Mouse (Mus musculus): Measurements from ENCODE around the gene Irak3. TPM values are rescaled to one million over a fixed set of nuclear protein-coding genes. Genes with fewer than 3 reads are reported as not detected.
A peak's percentile ranks its signal among the peaks of the same experiment; 100 is the strongest.

The Irak3 gene
- polyA plus RNA-seq, 1 experiment from 2014 or later, result 1.5 TPM

DNA sequence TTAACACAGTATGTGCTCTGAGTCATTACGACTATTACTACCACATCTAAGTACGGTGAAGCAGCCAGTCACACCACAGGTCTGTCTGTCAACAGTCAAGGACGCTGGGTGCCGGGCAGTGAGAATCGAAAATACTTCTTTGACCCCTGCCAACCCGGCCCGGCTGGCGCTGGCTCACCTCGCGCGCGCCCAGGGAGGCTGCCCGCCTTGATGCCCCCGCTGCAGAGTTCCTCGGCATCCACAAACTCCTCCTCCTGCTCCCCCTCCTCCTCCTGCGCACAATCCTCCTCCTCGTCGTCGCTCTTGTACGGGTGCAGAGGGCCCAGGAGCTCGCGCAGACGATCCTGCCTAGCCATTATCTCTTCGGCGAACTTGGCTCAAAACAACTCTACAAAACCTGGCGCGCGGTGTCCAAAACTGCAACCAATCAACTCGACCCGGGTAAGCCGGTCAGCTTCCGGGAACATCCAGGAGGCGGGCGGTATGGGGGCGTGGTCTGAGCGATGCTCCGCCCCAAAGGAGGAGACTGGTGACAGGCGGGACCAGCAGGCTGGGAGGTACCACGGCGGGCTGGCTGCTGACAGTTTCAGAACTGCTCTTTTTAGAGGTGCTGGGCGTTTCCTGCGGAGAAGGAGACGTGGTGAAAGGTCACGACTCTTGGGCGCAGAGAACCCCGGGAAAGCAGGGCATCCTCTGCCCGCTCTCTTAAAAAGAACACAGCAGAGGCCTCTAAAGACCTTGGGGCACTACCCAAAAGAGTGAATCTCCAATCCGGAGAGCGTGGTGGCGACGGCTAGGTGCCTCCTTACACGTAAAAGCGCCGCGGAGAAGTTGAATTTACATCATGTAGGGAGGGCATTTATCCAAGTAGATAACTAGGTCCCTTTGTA lies 89.2 kb downstream of the Irak3 start, which contains the start of gene Helb:
Gene Helb (minus strand): TSS at position 481 of the 890 bp plus-strand sequence.
- peak within 1 kb of the TSS; percentile 84 for H3K27ac ChIP-seq
- no peaks in the 10 kb centered on the region for H3K9me3 ChIP-seq (replicated peaks)
- peak within 1 kb of the TSS; percentile 83 for H3K4me2 ChIP-seq
- peaks cover 8% of the 10 kb centered on the region; the same call in 1 of the 2 replicates for H3K4me1 ChIP-seq
- peaks cover 3% of the 10 kb centered on the region; the same call in 1 of the 2 replicates for H3K27me3 ChIP-seq
- under 1% methylated on average over 55 of the region's 55 CpGs for WGBS
- peak within 1 kb of the TSS; percentile 56 for H3K9ac ChIP-seq
- H3K4me3 ChIP-seq (replicated peaks), result peak within 1 kb of the TSS; percentile 72
- H3K36me3 ChIP-seq, result 0 out of 2 replicates have a peak, but pooled peaks cover 3% of the 10 kb centered on the region
- peak; percentile 100 for ATAC-seq (replicated peaks; ENCODE audit: low FRiP score)

DNA sequence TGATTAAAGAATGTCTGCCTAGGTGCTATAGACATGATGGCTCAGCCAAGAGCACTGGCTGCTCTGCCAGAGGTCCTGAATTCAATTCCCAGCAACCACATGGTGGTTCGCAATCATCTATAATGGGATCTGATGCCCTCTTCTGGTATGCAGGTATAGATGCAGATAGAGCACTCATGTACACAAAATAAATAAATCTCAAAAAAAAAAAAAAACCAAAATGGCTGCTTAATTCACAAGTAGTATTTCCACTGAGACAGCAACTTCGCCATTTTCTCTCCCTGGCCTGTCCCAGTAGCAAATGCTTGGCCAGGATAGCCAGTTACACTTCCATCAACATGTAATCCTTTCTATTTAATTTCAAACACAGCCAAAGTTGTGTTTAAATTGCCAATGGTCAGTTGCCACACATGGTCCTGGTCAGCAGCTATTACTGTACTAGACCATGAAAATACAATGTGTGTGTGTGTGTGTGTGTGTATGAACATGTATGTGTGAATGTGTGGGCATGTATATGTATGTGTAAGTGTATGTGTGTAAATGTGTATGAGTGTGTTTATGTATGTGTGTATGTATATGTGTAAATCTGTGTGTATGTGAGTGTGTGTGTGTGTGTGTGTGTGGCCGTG lies 90.1 kb downstream of the Irak3 start:
- H3K4me3 ChIP-seq (replicated peaks), result peak overlapping the region; percentile 72
- peak overlapping the region; percentile 56 for H3K9ac ChIP-seq
- peaks cover 8% of the 10 kb centered on the region; the same call in 1 of the 2 replicates for H3K4me1 ChIP-seq

DNA sequence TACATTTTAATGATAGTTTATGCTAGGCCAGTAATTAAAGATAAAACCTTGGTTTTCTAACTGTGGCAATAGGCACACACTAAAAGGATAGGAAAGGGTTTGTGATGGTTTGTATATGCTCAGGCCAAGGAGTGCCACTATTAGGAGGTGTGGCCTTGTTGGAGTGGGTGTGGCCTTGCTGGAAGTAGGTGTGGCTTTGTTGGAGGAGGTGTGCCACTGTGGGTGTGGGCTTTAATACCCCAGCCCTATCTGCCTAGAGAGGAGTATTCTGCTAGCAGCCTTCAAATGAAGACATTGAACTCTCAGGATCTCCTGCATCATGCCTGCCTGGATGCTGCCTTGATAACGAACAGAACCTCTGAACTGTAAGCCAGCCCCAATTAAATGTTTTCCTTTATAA lies 101.1 kb downstream of the Irak3 start:
- no peaks in the 10 kb centered on the region for H3K9me3 ChIP-seq (replicated peaks)
- H3K4me2 ChIP-seq, result no peak overlapping the region
- WGBS, result 92% methylated on average over 1 of the region's 1 CpGs
- no peaks in the 10 kb centered on the region for H3K4me1 ChIP-seq
- no peak overlapping the region for H3K9ac ChIP-seq
- H3K36me3 ChIP-seq, result peaks cover 51% of the 10 kb centered on the region
- H3K27me3 ChIP-seq, result no peaks in the 10 kb centered on the region
- ATAC-seq (replicated peaks; ENCODE audit: low FRiP score), result no peak
- no peak overlapping the region for H3K4me3 ChIP-seq (replicated peaks)
- H3K27ac ChIP-seq, result no peak overlapping the region

More for the DNA sequence above, 90.1 kb downstream of the Irak3 start:
- no peak overlapping the region for H3K27ac ChIP-seq
- peaks cover 3% of the 10 kb centered on the region; the same call in 1 of the 2 replicates for H3K27me3 ChIP-seq
- peak overlapping the region; percentile 83 for H3K4me2 ChIP-seq
- H3K36me3 ChIP-seq, result 0 out of 2 replicates have a peak, but pooled peaks cover 6% of the 10 kb centered on the region
- 79% methylated on average over 3 of the region's 3 CpGs for WGBS
- no peaks in the 10 kb centered on the region for H3K9me3 ChIP-seq (replicated peaks)
- ATAC-seq (replicated peaks; ENCODE audit: low FRiP score), result no peak

DNA sequence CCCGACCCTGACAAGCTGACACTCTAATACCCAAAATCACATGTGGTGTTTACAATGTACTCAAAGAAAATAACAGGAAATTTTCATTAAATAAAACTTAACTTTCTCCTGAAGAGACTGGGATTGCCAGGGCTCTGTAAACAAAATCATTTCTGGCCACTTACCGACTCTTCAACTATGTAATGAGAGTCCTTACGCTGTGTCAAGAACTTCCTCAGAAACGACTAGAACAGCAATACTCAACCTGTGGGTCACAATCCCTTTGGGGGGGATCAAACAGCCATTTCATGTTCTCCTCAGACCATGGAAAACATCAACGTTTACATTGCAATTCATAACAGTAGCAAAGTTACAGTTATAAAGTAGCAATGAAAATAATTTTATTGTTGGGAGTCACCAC lies 104.4 kb downstream of the Irak3 start:
- 74% methylated on average over 5 of the region's 5 CpGs for WGBS
- Histone ChIP-seq H3K4me2 (no peak overlapping the region), H3K4me3 (replicated peaks) (no peak overlapping the region), H3K9ac (no peak overlapping the region), H3K36me3 (peaks cover 48% of the 10 kb centered on the region), H3K27ac (no peak overlapping the region), H3K27me3 (no peaks in the 10 kb centered on the region), H3K9me3 (replicated peaks) (no peaks in the 10 kb centered on the region), H3K4me1 (no peaks in the 10 kb centered on the region)
- ATAC-seq (replicated peaks; ENCODE audit: low FRiP score), result no peak

DNA sequence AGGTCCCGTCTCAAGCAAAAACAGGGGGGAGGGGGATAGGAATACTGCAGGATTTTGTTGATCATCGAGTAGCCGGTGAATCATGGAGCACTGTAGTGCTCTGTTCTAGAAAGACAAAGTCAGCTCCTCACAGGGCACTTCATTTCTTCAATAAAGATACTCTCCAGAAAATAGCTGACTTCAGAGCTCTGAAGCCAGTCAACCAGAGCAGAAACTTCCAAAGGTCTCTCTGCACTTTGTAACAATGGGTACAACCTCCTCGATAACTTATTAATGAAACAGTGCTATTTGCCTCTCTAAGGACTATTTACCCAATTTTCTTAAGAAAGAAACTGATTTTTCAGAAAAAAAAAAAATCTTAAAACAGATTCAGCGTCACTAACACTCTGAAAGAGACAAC lies 106.2 kb downstream of the Irak3 start:
- WGBS, result 92% methylated on average over 5 of the region's 5 CpGs
- ATAC-seq (replicated peaks; ENCODE audit: low FRiP score), result no peak
- no peak overlapping the region for H3K4me3 ChIP-seq (replicated peaks)
- H3K27ac ChIP-seq, result no peak overlapping the region
- H3K9ac ChIP-seq, result no peak overlapping the region
- no peak overlapping the region for H3K4me2 ChIP-seq
- no peaks in the 10 kb centered on the region for H3K9me3 ChIP-seq (replicated peaks)
- H3K36me3 ChIP-seq, result peaks cover 60% of the 10 kb centered on the region
- H3K4me1 ChIP-seq, result no peaks in the 10 kb centered on the region
- no peaks in the 10 kb centered on the region for H3K27me3 ChIP-seq

DNA sequence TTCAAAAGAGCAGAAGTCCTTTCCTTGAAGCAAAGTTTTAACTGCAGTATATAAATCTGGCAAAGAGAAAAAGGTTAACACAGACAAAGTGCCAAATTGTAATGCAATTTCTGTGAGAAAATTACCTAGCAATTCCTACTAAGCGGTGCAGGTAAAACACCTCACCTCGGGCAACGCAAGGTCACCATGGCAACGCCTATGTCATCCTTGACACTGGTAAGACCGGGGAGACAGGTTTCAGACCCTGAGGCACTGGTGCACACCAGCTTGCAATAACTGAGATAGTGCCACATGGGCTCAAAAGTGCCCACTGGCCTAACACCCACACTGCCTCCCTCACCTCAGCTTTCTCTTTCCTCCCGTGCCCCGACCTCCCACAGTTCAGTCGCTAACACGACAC lies 106.8 kb downstream of the Irak3 start:
- no peaks in the 10 kb centered on the region for H3K9me3 ChIP-seq (replicated peaks)
- no peak for ATAC-seq (replicated peaks; ENCODE audit: low FRiP score)
- H3K27me3 ChIP-seq, result no peaks in the 10 kb centered on the region
- peaks cover 57% of the 10 kb centered on the region for H3K36me3 ChIP-seq
- no peak overlapping the region for H3K27ac ChIP-seq
- H3K4me1 ChIP-seq, result no peaks in the 10 kb centered on the region
- no peak overlapping the region for H3K4me2 ChIP-seq
- no peak overlapping the region for H3K4me3 ChIP-seq (replicated peaks)
- no peak overlapping the region for H3K9ac ChIP-seq
- 86% methylated on average over 9 of the region's 9 CpGs for WGBS

DNA sequence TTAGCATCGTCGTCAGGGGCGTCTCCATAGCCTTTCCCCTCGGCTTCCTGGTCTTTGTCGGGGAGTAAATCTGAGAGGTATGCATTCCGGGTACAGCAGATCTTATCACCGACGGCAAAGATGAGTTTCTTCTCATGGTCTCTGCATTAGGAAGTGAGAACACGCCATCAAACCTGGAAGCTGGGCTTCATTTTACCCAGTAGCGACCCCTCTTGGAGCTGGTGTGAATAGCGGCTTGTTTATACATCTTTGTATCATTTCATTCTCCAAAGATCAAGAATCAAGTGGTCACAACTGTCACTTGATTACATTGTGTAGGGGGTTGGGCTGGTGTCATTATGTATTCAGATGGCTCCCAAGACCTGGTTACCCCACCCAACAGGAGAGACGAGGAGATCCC lies 109.4 kb downstream of the Irak3 start:
- Histone ChIP-seq H3K4me3 (replicated peaks) (no peak overlapping the region), H3K9me3 (replicated peaks) (no peaks in the 10 kb centered on the region), H3K4me1 (no peaks in the 10 kb centered on the region), H3K9ac (no peak overlapping the region), H3K27ac (no peak overlapping the region), H3K36me3 (peaks cover 66% of the 10 kb centered on the region), H3K27me3 (no peaks in the 10 kb centered on the region), H3K4me2 (no peak overlapping the region)
- WGBS, result 89% methylated on average over 12 of the region's 12 CpGs
- ATAC-seq (replicated peaks; ENCODE audit: low FRiP score), result no peak

Other genes starting within 250 kb of the Irak3 start
- gene Helb, start 89.1 kb downstream of the Irak3 start, polyA plus RNA-seq (2015; fragmentation: Nextera tagmentation; extraction: Ambion mirVana), result 4.9 and 5.5 TPM in 2 replicates
- gene Tmbim4, start 540 bp downstream of the Irak3 start, polyA plus RNA-seq (2015; fragmentation: Nextera tagmentation; extraction: Ambion mirVana), result 151 and 159 TPM in 2 replicates
- gene Llph, start 24.9 kb upstream of the Irak3 start, polyA plus RNA-seq (2015; fragmentation: Nextera tagmentation; extraction: Ambion mirVana), result 52.0 and 56.8 TPM in 2 replicates